Mouse (Mus musculus) NIH3T3 (cell line): ENCODE data around the gene 1190005I06Rik.
A peak's percentile ranks its signal among the peaks of the same experiment; 100 is the strongest.

Source experiments
- DNase-seq: peaks from one replicate; pipeline ENCODE4 v3.0.0-alpha.2; 2012; ENCODE audit warnings: low read depth

The 1190005I06Rik gene

DNA sequence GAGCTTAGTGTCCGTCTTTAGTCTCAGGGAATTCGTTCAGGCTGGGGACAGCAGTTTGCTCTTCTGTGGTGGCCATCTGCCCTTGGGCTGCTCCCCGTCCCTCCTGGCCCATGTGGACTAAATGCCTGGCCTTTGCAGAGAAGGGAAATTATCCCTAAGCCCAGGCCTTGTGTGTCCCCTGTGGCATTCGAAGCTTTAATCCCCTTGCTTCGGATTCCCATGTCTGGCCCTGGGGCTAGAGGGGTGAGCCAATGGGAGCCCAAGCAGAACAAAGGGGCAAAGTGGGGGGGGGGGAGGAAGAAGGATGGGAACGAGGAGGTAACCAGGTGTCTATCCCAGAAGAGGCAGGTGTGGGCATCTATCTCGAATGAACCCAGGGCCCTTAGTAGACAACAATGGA is at the start of gene 1190005I06Rik:
TSS of gene 1190005I06Rik (minus strand) at position 101 of the 400 bp plus-strand sequence.
- DNase-seq = no peak

GRCm38 (mm10) chr8:120696401-120697153 is 49.1 kb upstream of the 1190005I06Rik start:
- no peak for DNase-seq

DNA sequence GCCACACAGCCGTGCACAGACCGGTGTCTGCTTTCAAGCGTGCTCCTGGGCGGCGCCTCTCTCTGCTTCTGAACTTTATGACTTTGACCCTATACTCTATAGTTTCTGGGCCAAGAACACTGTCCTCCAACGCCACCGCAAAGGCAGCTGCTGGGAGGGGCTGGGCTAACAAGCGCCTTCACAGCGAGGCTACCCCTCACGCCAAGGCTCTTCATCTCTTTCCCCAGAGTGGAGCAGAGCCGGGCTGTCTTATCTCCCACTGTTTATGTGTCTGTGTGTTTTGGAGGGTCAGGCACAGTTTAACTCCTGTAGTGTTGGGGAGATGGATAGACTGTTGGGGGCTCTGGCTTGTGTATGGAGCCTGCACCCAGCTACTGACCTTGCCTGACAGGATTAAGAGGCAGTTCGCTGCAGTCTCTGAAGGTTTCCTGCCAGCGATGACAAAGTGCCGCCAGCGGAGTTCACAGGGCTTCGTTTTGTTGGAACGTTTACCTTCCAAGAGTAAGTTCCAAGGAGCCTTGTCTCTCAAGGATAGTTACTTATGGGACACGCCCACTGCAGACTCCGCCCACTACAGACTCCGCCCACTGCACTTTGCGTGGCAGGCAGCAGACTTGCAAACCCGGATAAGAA is 46.5 kb upstream of the 1190005I06Rik start:
- DNase-seq = no peak

DNA sequence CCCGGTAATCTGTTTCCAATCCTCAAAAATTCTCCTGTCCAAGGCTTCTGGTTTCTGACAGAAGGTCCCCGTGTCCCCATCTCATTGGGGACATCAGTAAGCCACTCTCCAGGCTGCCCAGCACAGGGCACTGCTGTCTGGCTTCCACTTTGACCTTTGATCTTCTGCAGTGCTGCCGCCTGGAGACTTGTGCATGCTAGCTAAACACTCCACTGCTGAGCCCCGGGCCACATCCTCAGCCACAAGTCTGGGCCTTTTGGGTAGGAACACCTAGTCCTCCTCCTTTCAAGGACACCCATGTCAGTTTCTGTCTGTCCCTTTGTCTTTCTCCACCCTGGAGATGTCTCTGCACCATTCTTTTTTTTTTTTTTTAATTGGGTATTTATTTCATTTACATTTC is 45.5 kb upstream of the 1190005I06Rik start:
- no peak for DNase-seq

DNA sequence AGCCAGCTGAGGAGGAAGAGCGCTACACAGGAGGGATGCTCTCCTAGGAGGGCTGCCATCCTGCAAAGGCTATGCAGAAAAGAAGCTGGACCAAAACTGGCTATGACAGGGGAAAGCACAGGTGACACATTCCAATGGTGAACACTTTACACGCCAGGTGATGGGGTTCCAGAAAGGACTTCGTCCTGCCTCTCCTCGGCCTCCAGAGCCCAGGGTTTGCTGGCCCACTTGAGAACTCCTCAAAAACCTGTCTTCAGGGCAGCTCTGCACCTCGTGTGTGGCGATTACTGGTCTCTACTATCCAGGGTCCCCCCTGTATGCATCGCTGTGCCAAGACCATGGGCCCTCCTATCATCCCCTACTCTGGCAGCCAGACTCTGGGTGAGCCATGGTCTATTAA is 41.1 kb upstream of the 1190005I06Rik start:
- DNase-seq = no peak

DNA sequence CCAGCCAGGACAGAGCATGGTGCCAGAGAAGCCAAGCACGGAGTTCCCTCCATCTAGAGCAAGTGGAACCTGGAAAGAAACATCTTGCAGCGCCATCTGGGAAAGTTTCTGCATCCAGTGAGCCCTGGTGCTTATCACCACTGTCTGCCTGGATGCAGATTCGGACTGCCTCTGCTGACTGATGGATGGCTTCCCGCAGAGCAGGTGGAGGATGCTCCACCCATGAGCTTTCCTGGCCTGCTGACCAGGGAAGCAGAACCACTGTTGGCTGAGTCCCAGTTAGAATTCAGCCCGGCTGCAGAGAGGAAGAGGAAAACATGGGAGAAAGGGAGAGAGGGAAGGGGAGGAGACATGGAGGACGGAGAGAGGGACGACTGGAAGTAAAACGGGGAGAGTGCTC is 40.4 kb upstream of the 1190005I06Rik start:
- no peak for DNase-seq

DNA sequence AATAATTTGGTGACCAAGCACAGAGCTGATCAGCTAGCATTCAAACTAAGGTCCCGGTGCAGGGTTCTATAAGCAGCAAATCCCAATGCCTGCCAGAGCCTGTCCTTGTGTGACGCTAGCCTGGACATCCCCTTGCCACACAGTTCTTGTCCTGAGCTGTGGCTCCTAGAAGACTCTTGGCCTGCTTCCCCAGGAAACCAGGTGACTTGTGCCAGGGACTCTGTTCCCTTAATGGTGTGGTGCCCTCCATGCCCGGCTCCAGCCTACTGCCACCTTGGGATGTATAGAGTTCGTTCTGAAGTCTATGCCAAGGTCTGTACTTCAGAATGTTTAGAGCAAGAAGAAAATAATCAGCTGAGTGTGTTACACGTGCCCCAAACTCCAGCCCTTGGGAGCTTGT is 39.1 kb upstream of the 1190005I06Rik start:
- DNase-seq = no peak

- no peak for DNase-seq
Observed at GRCm38 (mm10) chr8:120686051-120686450, 38.6 kb upstream of the 1190005I06Rik start.

DNA sequence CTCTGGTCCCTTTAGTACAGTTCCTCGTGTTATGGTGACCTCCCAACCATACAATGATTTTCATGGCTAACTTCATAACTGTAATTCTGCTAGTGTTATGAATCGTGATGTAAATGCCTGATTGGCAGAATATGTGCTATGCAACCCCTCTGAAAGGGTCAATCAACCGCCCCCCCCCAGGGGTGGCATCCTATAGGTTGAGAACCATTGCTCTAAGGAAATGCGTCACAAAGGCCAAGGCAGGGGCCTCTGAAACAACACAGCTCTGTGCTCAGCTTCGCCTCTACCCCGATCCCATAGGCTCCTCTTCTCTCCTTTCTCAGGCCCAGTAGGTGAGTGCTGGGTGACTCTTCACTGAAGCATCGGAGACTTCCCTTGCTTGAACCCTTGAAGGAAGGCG is 38.2 kb upstream of the 1190005I06Rik start:
- no peak for DNase-seq

DNA sequence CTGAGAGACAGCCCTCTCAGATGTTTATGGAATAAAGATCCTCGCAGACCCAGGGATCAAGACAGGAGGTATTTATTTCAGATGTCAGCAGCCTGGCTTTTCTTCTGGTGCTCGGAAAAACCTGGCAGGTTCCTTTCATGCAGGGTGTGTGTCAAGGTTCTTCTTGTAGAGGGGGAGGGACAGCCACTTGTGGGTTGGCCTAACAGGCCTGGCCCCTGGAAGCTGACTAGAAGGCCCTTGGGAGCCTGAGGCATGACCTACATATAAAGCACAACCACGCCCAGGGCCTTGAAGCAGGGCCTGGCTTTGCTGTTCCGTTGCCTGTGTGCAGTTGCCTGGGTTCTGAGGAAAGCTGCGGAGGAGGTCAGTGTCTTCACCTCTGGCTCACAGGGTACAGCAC is 37.7 kb upstream of the 1190005I06Rik start:
- no peak for DNase-seq

DNA sequence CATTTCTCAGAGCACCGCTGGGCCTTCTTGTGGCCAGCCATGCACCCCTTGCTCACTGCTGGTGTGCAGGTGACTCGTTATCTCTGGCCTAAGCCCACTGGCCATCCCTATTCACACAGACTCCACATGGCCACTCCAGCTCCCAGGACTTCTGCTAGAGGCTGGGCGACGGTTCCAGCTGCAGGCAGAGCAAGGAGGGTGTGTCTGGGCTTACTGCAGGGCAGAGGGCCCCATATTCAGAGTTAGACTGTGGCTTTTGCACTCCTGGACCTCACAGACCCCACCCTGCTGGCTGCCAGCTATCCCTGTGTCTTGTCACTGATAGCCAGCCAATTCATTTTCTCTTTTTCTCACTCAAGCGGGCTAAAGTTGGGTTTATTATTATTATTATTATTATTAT is 36.6 kb upstream of the 1190005I06Rik start:
- no peak for DNase-seq

GRCm38 (mm10) chr8:120683602-120684001 is 36.2 kb upstream of the 1190005I06Rik start:
- peak; percentile 56 for DNase-seq

DNA sequence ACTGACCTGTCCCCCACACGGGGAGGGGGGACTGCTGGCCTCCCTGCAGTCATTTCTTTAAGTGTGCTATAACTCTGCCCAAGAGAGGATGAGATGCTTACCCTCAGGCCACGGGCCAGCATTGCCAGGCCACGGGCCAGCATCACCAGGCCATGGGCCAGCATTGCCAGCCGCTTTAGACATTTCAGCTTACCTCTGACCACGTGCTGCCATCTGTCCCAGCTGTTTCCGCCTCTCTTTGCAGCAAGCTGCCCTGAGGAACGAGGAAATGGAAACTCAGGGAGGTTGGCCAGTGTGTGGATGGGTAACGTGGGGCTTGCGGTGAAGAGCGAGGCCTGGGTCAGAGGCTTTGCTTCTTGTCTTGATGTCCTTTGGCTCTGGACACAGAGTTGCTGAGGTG is 33.7 kb upstream of the 1190005I06Rik start:
- DNase-seq = no peak

DNA sequence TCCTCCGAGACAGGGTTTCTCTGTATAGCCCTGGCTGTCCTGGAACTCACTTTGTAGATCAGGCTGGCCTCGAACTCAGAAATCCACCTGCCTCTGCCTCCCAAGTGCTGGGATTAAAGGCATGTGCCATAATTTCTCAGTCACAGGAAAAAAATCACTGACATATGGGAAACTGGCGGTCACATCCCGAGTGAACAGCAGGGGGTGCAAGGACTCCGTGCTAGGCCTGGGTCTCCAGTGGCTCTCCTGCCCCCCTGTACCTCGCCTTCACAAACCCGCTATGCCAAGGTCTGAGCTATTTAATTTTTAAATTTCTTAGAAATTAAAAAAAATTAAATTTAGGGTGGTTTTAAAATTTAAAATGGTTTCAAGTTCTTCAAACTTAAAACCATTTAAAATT is 33.0 kb upstream of the 1190005I06Rik start:
- DNase-seq = peak; percentile 62

DNA sequence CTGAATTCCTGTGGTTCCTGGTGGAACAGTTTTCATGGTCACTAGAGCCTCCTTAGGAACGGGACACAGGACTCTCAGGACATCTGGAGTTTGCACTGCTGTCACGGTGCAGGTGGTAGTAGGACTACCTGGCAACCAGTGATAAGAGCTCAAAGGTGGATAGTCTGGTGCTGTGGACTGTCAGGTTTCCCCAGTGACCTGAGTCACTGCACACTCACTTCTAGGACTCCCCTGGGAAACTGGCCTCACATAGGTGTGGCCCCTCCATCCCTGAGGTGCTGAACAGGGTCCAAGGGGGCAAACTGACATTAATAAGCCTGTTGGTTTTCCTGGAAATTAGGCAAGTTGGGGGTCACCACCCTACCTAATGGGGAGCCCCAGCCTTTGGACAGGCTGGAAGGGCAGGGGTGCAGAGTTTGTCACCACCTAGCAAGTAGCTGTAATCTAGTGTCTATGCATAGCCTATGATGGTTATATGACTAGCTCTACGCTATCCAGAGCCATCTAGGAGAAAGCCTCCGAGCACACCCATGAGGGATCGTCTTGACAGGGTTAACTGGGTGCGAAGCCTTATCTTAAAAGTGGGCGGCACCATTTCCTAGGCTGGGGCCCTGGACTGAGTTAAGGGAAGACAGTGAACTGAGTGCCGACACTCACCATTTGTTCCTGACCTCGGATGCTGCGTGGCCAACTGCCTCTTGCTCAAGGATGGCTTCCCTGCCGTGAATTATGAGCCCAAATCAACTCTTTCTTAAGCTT is 32.4 kb upstream of the 1190005I06Rik start:
- DNase-seq = no peak

- peak; percentile 91 for DNase-seq
Observed at GRCm38 (mm10) chr8:120678447-120678846, 31.0 kb upstream of the 1190005I06Rik start.

DNA sequence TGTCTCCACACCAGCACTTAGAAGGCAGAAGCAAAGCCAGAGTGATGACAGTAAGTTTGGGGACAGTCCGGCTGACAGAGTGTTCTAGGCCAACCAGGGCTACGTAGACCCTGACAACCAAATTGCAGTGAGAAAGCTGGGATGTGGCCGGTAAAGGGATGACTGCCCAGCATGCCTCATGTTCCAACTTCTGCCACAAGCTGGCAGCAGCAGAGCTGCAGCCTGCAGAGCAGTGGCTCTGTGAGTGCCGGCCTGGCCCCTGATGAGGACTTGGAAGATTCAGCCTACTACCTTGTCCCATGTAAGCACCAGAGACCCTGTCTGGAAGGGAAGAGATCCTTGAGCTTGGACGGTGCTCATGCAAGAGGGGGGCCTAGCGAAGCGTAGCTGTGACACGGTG is 28.3 kb upstream of the 1190005I06Rik start:
- DNase-seq = no peak

GRCm38 (mm10) chr8:120673298-120673697 is 25.9 kb upstream of the 1190005I06Rik start:
- no peak for DNase-seq

DNA sequence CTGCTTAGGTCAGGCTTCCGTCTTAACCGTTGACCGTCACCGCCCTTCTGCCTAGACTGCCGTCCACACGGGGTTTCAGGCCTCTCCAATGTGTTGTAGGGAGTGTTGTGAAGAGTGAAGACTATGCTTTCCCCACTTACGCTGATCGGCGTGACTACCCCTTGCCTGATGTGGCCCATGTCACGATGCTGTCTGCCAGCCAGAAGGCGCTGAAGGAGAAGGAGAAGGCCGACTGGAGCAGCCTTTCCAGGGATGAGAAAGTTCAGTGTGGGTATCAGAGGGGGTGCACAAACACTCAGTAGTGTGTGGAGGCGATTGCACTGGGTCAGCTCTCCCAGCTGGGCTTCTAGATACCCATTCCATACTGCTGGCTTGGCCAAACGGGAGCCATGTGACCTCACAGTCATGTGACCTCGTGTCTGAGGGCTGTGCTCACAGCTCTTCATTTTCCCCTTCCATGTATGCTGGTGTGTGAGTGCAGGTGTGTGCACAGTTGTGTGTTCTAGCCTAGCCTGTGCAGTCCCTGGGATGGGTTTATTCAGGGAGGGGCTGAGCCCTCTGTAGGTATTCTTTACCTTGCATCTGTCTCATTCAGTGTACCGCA is 25.3 kb upstream of the 1190005I06Rik start:
- no peak for DNase-seq

- no peak for DNase-seq
Observed at GRCm38 (mm10) chr8:120671775-120672174, 24.3 kb upstream of the 1190005I06Rik start.

DNA sequence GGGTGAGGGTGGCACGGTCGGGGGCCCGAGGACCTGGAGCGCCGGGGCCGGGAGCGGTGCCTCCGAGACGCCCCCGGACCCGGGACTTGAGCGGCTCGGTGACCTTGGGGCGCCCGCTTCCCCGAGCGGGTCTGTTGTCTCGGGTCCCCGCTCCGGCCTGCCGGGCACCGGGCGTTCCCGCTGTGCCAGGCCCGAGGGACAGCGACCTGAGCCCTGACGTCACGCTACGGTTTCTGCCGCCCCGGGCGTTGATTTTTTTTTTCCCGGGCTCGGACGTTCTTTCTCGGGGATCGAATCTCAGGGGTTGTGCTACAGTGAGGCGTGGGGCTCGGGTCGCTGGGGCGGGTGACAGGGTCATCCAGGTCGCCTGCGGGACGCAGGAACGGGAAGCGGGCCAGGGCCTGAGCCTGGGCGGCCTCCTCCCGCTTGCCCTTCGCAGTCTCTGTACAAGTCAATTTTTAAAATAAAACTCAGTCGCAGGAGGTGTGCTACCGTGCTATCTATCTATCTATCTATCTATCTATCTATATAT is 21.0 kb upstream of the 1190005I06Rik start, which contains the start of gene Emc8:
TSS of gene Emc8 (minus strand) at position 200 of the 532 bp plus-strand sequence.
- no peak for DNase-seq
